Mouse (Mus musculus) embryonic fibroblast, embryonic 13.5 days (primary cell): Measurements from ENCODE around the gene Nme4. TPM values are rescaled to one million over a fixed set of nuclear protein-coding genes. Genes with fewer than 3 reads are reported as not detected.
"Not testable (repeated sequence)": the region's sequence is repeated elsewhere in the genome, so short reads cannot be mapped to it uniquely, and the experiment has no call there.

ENCODE experiments used
- H3K27ac ChIP-seq: 2 replicates; pipeline ENCODE4 v1.5.1; 2012; ENCODE audit warnings: low read length, control low read depth, inconsistent platforms; ENCODE audit not compliant: insufficient read depth
- H3K4me1 ChIP-seq: 2 replicates; pipeline ENCODE4 v1.6.1; 2011; ENCODE audit warnings: low read length; ENCODE audit not compliant: control insufficient read depth, insufficient read depth
- H3K4me3 ChIP-seq: 2 replicates; pipeline ENCODE4 v1.5.1; 2011; ENCODE audit warnings: mild to moderate bottlenecking, control low read depth, low read length; ENCODE audit not compliant: insufficient read depth
- CTCF ChIP-seq: IDR thresholded peaks from 2 replicates; pipeline ENCODE4 v1.5.1; 2011; ENCODE audit warnings: mild to moderate bottlenecking, control low read depth, low read length, moderate library complexity, borderline replicate concordance; ENCODE audit not compliant: insufficient read depth
- POLR2A ChIP-seq: IDR thresholded peaks from 2 replicates; pipeline ENCODE4 v1.6.1; 2011; ENCODE audit warnings: low read depth, mild to moderate bottlenecking, control low read depth, low read length, moderate library complexity
- polyA plus RNA-seq: library from polyadenylated mRNA; stranded (reverse); fragments of >200 nt; gene quantifications from 2 replicates; pipeline ENCODE4 v1.2.4, GENCODE M21; 2011; ENCODE audit warnings: low read depth; ENCODE audit not compliant: missing spikeins, insufficient read length

Gene Nme4
- polyA plus RNA-seq, 1 experiment, result 47.9 TPM

- no peak overlapping the region for H3K27ac ChIP-seq
- H3K4me3 ChIP-seq, result no peak overlapping the region
- peaks cover 3% of the 10 kb centered on the region; the same call in 1 of the 2 replicates for H3K4me1 ChIP-seq
- TF ChIP-seq CTCF (no peak), POLR2A (no peak)
Observed at GRCm38 (mm10) chr17:26114061-26114460, 18.7 kb upstream of the Nme4 start.

GRCm38 (mm10) chr17:26113181-26113948, 18.0 kb upstream of the Nme4 start, which contains the start of gene Tmem8:
Gene Tmem8, plus strand, starts transcription at chr17:26113299.
- TF ChIP-seq CTCF, result no peak
- no peak for TF ChIP-seq POLR2A
- no peak within 1 kb of the TSS for H3K27ac ChIP-seq
- H3K4me3 ChIP-seq, result peak within 1 kb of the TSS; percentile 28
- peaks cover 3% of the 10 kb centered on the region; the same call in 1 of the 2 replicates for H3K4me1 ChIP-seq

DNA sequence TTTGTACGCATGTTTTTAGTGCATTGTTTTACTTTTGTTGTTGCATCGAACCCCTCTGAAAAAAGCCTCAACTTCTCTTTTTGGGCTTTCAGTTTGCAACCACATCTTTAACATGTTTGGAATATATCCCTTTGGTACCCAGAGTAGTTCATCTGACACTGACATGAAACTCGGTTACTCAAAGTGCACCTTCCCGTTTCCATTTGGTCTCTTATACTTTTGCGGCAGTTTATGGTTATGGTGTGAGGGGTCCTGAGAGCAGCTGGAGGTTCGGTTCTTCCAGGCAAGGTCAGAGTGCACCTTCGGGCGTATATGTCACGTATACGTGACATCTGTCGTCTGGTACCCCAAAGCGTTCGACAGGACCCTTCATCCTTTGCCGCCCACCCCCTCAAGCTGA, 17.3 kb upstream of the Nme4 start:
- peak overlapping the region; percentile 28; the same call in 1 of the 2 replicates for H3K4me3 ChIP-seq
- H3K4me1 ChIP-seq, result peaks cover 3% of the 10 kb centered on the region; the same call in 1 of the 2 replicates
- TF ChIP-seq POLR2A, result no peak
- TF ChIP-seq CTCF, result no peak
- H3K27ac ChIP-seq, result no peak overlapping the region

DNA sequence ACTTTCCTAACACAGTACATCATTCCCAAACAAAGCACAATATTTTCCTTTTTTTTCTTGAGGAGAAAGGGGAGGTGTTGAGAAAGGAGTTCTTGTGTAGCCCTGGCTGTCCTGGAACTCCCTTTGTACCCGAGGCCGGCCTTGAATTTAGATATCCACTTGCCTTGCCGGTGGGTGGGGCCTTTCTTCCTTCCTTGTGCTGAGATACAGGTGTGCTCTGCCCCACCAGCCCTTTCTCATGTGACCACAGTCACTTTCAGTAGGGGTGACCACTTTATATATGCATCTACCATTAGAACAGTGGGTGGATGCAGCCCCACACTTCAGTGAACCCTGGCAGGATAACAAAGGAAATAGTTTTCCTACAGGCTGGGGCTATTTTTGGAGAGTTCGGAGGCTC, 16.3 kb upstream of the Nme4 start:
- no peak for TF ChIP-seq CTCF

GRCm38 (mm10) chr17:26111024-26111423, 15.6 kb upstream of the Nme4 start:
- Histone ChIP-seq H3K4me3 (no peak overlapping the region), H3K4me1 (peaks cover 3% of the 10 kb centered on the region; the same call in 1 of the 2 replicates), H3K27ac (no peak overlapping the region)
- no peak for TF ChIP-seq POLR2A
- TF ChIP-seq CTCF, result no peak

More for the DNA sequence above, 16.3 kb upstream of the Nme4 start:
- H3K4me3 ChIP-seq, result no peak overlapping the region
- H3K27ac ChIP-seq, result no peak overlapping the region
- H3K4me1 ChIP-seq, result peaks cover 3% of the 10 kb centered on the region; the same call in 1 of the 2 replicates

DNA sequence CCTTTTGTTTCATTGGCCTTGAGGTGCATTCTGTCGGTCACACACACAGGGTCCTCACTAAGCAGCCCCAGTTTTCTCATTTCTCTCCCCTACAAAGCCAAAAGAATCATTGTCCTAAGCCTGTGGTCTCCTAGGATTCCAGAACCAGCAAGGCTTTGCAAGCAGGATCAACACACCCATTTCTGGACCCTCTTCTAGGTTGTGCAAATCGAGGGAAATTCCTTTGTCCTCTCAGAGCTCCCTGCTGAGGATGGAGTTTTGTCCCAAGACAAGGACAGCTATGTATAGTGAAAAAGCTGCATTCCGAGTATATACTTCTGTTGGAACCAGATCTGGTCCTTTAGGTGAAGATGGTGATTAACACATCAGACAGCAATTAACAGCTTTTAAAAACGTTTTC, 14.8 kb upstream of the Nme4 start:
- no peak for TF ChIP-seq POLR2A
- no peak for TF ChIP-seq CTCF
- peaks cover 3% of the 10 kb centered on the region; the same call in 1 of the 2 replicates for H3K4me1 ChIP-seq
- H3K4me3 ChIP-seq, result no peak overlapping the region
- no peak overlapping the region for H3K27ac ChIP-seq

DNA sequence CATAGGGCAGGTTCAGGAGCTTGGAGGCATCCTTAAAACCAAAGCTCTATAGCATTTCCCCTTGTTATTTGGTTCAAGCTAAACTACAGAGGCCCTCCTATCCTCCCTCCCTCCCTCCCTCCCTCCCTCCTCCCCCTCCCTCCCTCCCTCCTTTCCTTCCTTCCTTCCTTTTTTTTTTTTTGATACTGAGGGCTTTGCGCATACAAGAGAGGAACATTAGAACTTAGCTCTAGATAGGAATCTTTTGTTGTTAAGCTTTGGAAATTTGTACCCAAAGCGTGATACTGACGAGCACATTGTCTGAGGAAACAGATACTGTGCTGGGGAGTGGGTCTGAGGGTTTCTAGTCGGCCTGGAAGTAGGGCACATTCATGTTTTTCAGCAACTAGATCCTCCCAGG, 10.2 kb upstream of the Nme4 start:
- no peak for TF ChIP-seq POLR2A
- TF ChIP-seq CTCF, result no peak
- Histone ChIP-seq H3K4me1 (no peaks in the 10 kb centered on the region), H3K27ac (no peak overlapping the region), H3K4me3 (no peak overlapping the region)

GRCm38 (mm10) chr17:26101478-26101877, 6.1 kb upstream of the Nme4 start:
- TF ChIP-seq POLR2A (no peak), CTCF (no peak)
- H3K4me1 ChIP-seq, result no peaks in the 10 kb centered on the region

DNA sequence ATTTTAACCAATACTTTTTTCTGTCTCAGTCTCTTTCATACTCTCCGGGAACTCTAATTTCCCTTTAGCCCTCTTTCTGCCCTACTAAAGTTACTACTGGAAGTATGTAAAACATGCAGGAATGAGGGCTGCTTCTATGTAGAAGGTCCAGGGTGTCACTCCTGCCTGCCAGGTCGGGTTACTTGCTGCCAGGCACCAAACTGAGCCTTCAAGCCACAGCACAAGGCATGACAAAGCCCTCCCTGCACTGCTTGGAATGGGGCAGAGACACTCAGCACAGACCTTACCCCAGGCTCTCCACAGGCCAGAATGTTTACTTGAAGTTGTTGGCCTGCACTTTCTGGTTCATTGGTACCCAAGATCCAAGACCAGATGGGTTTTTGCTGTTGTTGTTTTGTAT, 4.8 kb upstream of the Nme4 start:
- no peak overlapping the region for H3K27ac ChIP-seq
- TF ChIP-seq POLR2A (no peak), CTCF (no peak)

More at GRCm38 (mm10) chr17:26101478-26101877, 6.1 kb upstream of the Nme4 start:
- no peak overlapping the region for H3K27ac ChIP-seq
- no peak overlapping the region for H3K4me3 ChIP-seq

GRCm38 (mm10) chr17:26099316-26099715, 3.9 kb upstream of the Nme4 start:
- H3K4me3 ChIP-seq, H3K27ac ChIP-seq, H3K4me1 ChIP-seq: not testable (repeated sequence)

More for the DNA sequence above, 4.8 kb upstream of the Nme4 start:
- no peaks in the 10 kb centered on the region for H3K4me1 ChIP-seq
- H3K4me3 ChIP-seq, result no peak overlapping the region
